Mouse (Mus musculus): ENCODE data around the gene Cish. TPM values are rescaled to one million over a fixed set of nuclear protein-coding genes. Genes with fewer than 3 reads are reported as not detected.

Gene Cish
- polyA plus RNA-seq, 1 experiment from 2014 or later, result 11.6 TPM

- Histone ChIP-seq H3K4me3 (replicated peaks) (no peak overlapping the region), H3K9ac (no peak overlapping the region), H3K4me2 (no peak overlapping the region), H3K27me3 (no peaks in the 10 kb centered on the region), H3K36me3 (replicated peaks) (no peaks in the 10 kb centered on the region), H3K9me3 (replicated peaks) (no peaks in the 10 kb centered on the region), H3K27ac (replicated peaks) (no peak overlapping the region), H3K4me1 (replicated peaks) (no peaks in the 10 kb centered on the region)
- no peak for ATAC-seq (ENCODE audit: insufficient read depth)
- 51% methylated on average over 4 of the region's 4 CpGs for WGBS (ENCODE audit: insufficient replicate concordance)
Observed at GRCm38 (mm10) chr9:107324799-107325561, 29.2 kb downstream of the Cish start.

GRCm38 (mm10) chr9:107325904-107326303, 30.1 kb downstream of the Cish start:
- Histone ChIP-seq H3K9me3 (replicated peaks) (no peaks in the 10 kb centered on the region), H3K27ac (replicated peaks) (no peak overlapping the region), H3K4me1 (replicated peaks) (no peaks in the 10 kb centered on the region), H3K9ac (no peak overlapping the region), H3K36me3 (replicated peaks) (no peaks in the 10 kb centered on the region), H3K4me2 (no peak overlapping the region), H3K27me3 (no peaks in the 10 kb centered on the region), H3K4me3 (replicated peaks) (no peak overlapping the region)
- no peak for ATAC-seq (ENCODE audit: insufficient read depth)
- WGBS (ENCODE audit: insufficient replicate concordance), result 65% methylated on average over 7 of the region's 7 CpGs

GRCm38 (mm10) chr9:107327879-107328620, 32.2 kb downstream of the Cish start:
- WGBS (ENCODE audit: insufficient replicate concordance), result 72% methylated on average over 16 of the region's 16 CpGs
- Histone ChIP-seq H3K4me2 (no peak overlapping the region), H3K9me3 (replicated peaks) (no peaks in the 10 kb centered on the region), H3K4me3 (replicated peaks) (no peak overlapping the region), H3K36me3 (replicated peaks) (no peaks in the 10 kb centered on the region), H3K9ac (no peak overlapping the region), H3K27ac (replicated peaks) (no peak overlapping the region), H3K4me1 (replicated peaks) (no peaks in the 10 kb centered on the region), H3K27me3 (no peaks in the 10 kb centered on the region)
- ATAC-seq (ENCODE audit: insufficient read depth), result no peak

- 59% methylated on average over 6 of the region's 6 CpGs for WGBS (ENCODE audit: insufficient replicate concordance)
- no peak overlapping the region for H3K4me3 ChIP-seq (replicated peaks)
- H3K27ac ChIP-seq (replicated peaks), result no peak overlapping the region
- ATAC-seq (ENCODE audit: insufficient read depth), result no peak
- H3K9me3 ChIP-seq (replicated peaks), result no peaks in the 10 kb centered on the region
- H3K9ac ChIP-seq, result no peak overlapping the region
- H3K36me3 ChIP-seq (replicated peaks), result no peaks in the 10 kb centered on the region
- no peaks in the 10 kb centered on the region for H3K27me3 ChIP-seq
- H3K4me2 ChIP-seq, result no peak overlapping the region
- H3K4me1 ChIP-seq (replicated peaks), result peaks cover 4% of the 10 kb centered on the region; the same call in 1 of the 2 replicates
Observed at GRCm38 (mm10) chr9:107330791-107331190, 35.0 kb downstream of the Cish start.

GRCm38 (mm10) chr9:107333686-107334085, 37.9 kb downstream of the Cish start:
- Histone ChIP-seq H3K27ac (replicated peaks) (no peak overlapping the region), H3K9me3 (replicated peaks) (no peaks in the 10 kb centered on the region), H3K9ac (no peak overlapping the region), H3K4me1 (replicated peaks) (peaks cover 18% of the 10 kb centered on the region), H3K4me3 (replicated peaks) (no peak overlapping the region), H3K4me2 (no peak overlapping the region), H3K27me3 (no peaks in the 10 kb centered on the region), H3K36me3 (replicated peaks) (no peaks in the 10 kb centered on the region)
- no peak for ATAC-seq (ENCODE audit: insufficient read depth)
- 33% methylated on average over 2 of the region's 2 CpGs for WGBS (ENCODE audit: insufficient replicate concordance)

- no peaks in the 10 kb centered on the region for H3K9me3 ChIP-seq (replicated peaks)
- H3K4me1 ChIP-seq (replicated peaks), result peaks cover 22% of the 10 kb centered on the region
- H3K27me3 ChIP-seq, result no peaks in the 10 kb centered on the region
- H3K4me2 ChIP-seq, result no peak overlapping the region
- no peaks in the 10 kb centered on the region for H3K36me3 ChIP-seq (replicated peaks)
- H3K4me3 ChIP-seq (replicated peaks), result no peak overlapping the region
- 67% methylated on average over 6 of the region's 6 CpGs for WGBS (ENCODE audit: insufficient replicate concordance)
- no peak for ATAC-seq (ENCODE audit: insufficient read depth)
- H3K27ac ChIP-seq (replicated peaks), result no peak overlapping the region
- no peak overlapping the region for H3K9ac ChIP-seq
Observed at GRCm38 (mm10) chr9:107334356-107334755, 38.5 kb downstream of the Cish start.

- Histone ChIP-seq H3K4me2 (no peak overlapping the region), H3K9ac (no peak overlapping the region), H3K4me1 (replicated peaks) (peaks cover 25% of the 10 kb centered on the region), H3K27ac (replicated peaks) (no peak overlapping the region), H3K4me3 (replicated peaks) (no peak overlapping the region), H3K9me3 (replicated peaks) (no peaks in the 10 kb centered on the region), H3K36me3 (replicated peaks) (no peaks in the 10 kb centered on the region), H3K27me3 (peaks cover under 1% of the 10 kb centered on the region; the same call in 1 of the 2 replicates)
- ATAC-seq (ENCODE audit: insufficient read depth), result no peak
- WGBS (ENCODE audit: insufficient replicate concordance), result 65% methylated on average over 5 of the region's 5 CpGs
Observed at GRCm38 (mm10) chr9:107335046-107335445, 39.2 kb downstream of the Cish start.

GRCm38 (mm10) chr9:107335909-107336308, 40.1 kb downstream of the Cish start:
- Histone ChIP-seq H3K4me2 (no peak overlapping the region), H3K27ac (replicated peaks) (no peak overlapping the region), H3K27me3 (peaks cover 9% of the 10 kb centered on the region), H3K4me3 (replicated peaks) (no peak overlapping the region), H3K9ac (no peak overlapping the region), H3K9me3 (replicated peaks) (no peaks in the 10 kb centered on the region), H3K36me3 (replicated peaks) (no peaks in the 10 kb centered on the region), H3K4me1 (replicated peaks) (peaks cover 33% of the 10 kb centered on the region)
- ATAC-seq (ENCODE audit: insufficient read depth), result no peak
- 5% methylated on average over 5 of the region's 5 CpGs for WGBS (ENCODE audit: insufficient replicate concordance)

- WGBS (ENCODE audit: insufficient replicate concordance), result 71% methylated on average over 6 of the region's 6 CpGs
- H3K27ac ChIP-seq (replicated peaks), result no peak overlapping the region
- no peaks in the 10 kb centered on the region for H3K36me3 ChIP-seq (replicated peaks)
- H3K27me3 ChIP-seq, result peaks cover 14% of the 10 kb centered on the region
- H3K4me2 ChIP-seq, result no peak overlapping the region
- H3K4me1 ChIP-seq (replicated peaks), result peaks cover 35% of the 10 kb centered on the region
- ATAC-seq (ENCODE audit: insufficient read depth), result no peak
- no peak overlapping the region for H3K9ac ChIP-seq
- no peaks in the 10 kb centered on the region for H3K9me3 ChIP-seq (replicated peaks)
- H3K4me3 ChIP-seq (replicated peaks), result no peak overlapping the region
Observed at GRCm38 (mm10) chr9:107336386-107336785, 40.6 kb downstream of the Cish start.

- Histone ChIP-seq H3K27ac (replicated peaks) (0 out of 2 replicates have a peak within 1 kb of the TSS, but pooled peaks have one; percentile 14), H3K4me2 (peak within 1 kb of the TSS; percentile 77), H3K36me3 (replicated peaks) (no peaks in the 10 kb centered on the region), H3K4me3 (replicated peaks) (peak within 1 kb of the TSS; percentile 67), H3K27me3 (peaks cover 33% of the 10 kb centered on the region), H3K9me3 (replicated peaks) (no peaks in the 10 kb centered on the region), H3K4me1 (replicated peaks) (peaks cover 35% of the 10 kb centered on the region), H3K9ac (peak within 1 kb of the TSS; percentile 54)
- ATAC-seq (ENCODE audit: insufficient read depth), result peak; percentile 70
- WGBS (ENCODE audit: insufficient replicate concordance), result 6% methylated on average over 30 of the region's 30 CpGs
Observed at GRCm38 (mm10) chr9:107338172-107338883, 42.5 kb downstream of the Cish start, which contains the start of gene Hemk1. Gene Hemk1 (minus strand): TSS chr9:107338350.

Measured in liver, embryonic 15.5 days (tissue).